Mouse (Mus musculus): ENCODE data around the gene Ptprq. TPM values are rescaled to one million over a fixed set of nuclear protein-coding genes. Genes with fewer than 3 reads are reported as not detected.
A peak's percentile ranks its signal among the peaks of the same experiment; 100 is the strongest.

Gene Ptprq
- total and polyA plus RNA-seq, 2 experiments from 2014 or later, result 0.11 TPM; not detected in 1

DNA sequence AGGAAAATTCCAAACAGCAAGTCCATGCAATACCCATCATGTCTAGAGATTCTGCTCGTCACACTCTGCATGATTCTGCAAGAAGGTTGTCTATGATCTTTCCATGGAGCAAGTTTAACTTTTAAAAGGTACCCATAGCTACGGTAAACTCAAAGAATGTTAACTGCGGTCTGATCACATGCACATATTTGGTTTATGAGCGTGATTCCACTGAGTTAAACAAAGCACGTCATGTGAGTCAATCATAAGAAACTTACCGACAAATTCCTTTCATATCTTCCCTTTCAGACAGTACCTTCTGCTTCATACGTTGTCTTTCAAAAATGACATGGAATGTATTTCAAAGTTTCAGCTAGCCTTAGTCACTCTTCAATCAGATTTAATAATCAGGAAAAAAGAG, 217.7 kb downstream of the Ptprq start:
- Histone ChIP-seq H3K9me3 (replicated peaks; ENCODE audit: control insufficient read depth, low read length) (no peaks in the 10 kb centered on the region), H3K27ac (ENCODE audit: low read depth) (no peak overlapping the region), H3K36me3 (replicated peaks; ENCODE audit: control insufficient read depth, insufficient read depth, low read length) (no peaks in the 10 kb centered on the region), H3K4me1 (ENCODE audit: control insufficient read depth, insufficient read depth) (peaks cover 8% of the 10 kb centered on the region), H3K27me3 (ENCODE audit: control insufficient read depth, insufficient read depth, low read length) (no peaks in the 10 kb centered on the region), H3K9ac (replicated peaks; ENCODE audit: low read depth, low read length) (no peak overlapping the region), H3K4me3 (ENCODE audit: low read depth, low read length) (no peak overlapping the region), H3K4me2 (ENCODE audit: low read depth, low read length) (no peak overlapping the region)
- ATAC-seq (ENCODE audit: insufficient read depth, low read depth), result no peak
- no peak for DNase-seq (ENCODE audit: low spot score)
- WGBS, result 87% methylated on average over 7 of the region's 7 CpGs
- TF ChIP-seq CTCF (IDR thresholded peaks at IDR 0.05; ENCODE audit: low read depth) (no peak), EP300 (IDR thresholded peaks at IDR 0.05; ENCODE audit: low read depth) (no peak)

DNA sequence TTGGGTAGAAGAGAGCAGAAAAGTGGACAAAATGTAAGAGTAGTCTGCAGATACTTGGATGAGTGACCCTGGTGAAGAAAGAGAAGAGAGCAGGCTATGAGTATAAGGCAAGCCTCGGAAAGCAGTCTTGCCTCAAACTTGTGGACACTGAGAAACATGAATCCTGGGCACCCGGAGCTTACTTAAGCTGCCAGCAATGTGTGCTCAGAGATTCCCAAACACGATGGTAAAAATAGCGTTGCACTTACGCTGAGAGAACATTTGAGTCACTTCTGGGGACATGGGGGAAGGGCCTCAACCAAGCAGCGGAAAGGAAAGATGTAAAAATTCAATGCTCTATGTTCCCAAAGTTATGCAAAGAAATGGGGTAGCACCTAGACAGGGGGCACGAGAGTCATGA, 220.2 kb downstream of the Ptprq start:
- Histone ChIP-seq H3K4me1 (ENCODE audit: control insufficient read depth, insufficient read depth) (peaks cover 8% of the 10 kb centered on the region), H3K27me3 (ENCODE audit: control insufficient read depth, insufficient read depth, low read length) (no peaks in the 10 kb centered on the region), H3K9ac (replicated peaks; ENCODE audit: low read depth, low read length) (no peak overlapping the region), H3K4me3 (ENCODE audit: low read depth, low read length) (no peak overlapping the region), H3K4me2 (ENCODE audit: low read depth, low read length) (no peak overlapping the region), H3K27ac (ENCODE audit: low read depth) (peak overlapping the region; percentile 89), H3K36me3 (replicated peaks; ENCODE audit: control insufficient read depth, insufficient read depth, low read length) (no peaks in the 10 kb centered on the region), H3K9me3 (replicated peaks; ENCODE audit: control insufficient read depth, low read length) (no peaks in the 10 kb centered on the region)
- DNase-seq (ENCODE audit: low spot score) (peak; percentile 81), ATAC-seq (ENCODE audit: insufficient read depth, low read depth) (peak; percentile 93)
- WGBS, result 34% methylated on average over 7 of the region's 7 CpGs
- TF ChIP-seq EP300 (IDR thresholded peaks at IDR 0.05; ENCODE audit: low read depth) (peak; percentile 50; the same call in 1 of the 2 replicates), CTCF (IDR thresholded peaks at IDR 0.05; ENCODE audit: low read depth) (no peak)

DNA sequence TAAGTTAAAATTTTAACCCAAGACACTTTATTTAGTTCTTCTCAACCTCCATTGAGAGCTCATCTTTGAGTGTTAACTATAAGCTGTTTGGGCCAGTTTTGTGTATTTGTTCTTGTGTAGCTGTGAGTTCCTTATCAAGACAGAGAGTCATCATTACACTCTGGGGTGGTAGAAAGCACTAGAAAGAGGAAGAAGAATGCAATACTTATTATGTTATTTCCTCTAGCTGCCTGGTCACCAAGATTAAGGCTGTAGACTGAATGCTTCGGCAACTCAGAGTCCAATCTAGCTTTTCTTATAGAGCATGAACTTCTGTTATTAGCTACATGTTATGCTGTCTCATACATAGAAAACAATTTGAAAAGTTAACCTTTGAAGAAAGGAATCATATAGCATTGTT, 223.4 kb downstream of the Ptprq start:
- DNase-seq (ENCODE audit: low spot score) (no peak), ATAC-seq (ENCODE audit: insufficient read depth, low read depth) (no peak)
- WGBS, result 67% methylated on average over 1 of the region's 1 CpGs
- peaks cover 8% of the 10 kb centered on the region; the same call in 1 of the 2 replicates for H3K4me1 ChIP-seq (ENCODE audit: control insufficient read depth, insufficient read depth)
- TF ChIP-seq EP300 (IDR thresholded peaks at IDR 0.05; ENCODE audit: low read depth), result no peak
- no peak for TF ChIP-seq CTCF (IDR thresholded peaks at IDR 0.05; ENCODE audit: low read depth)
- no peaks in the 10 kb centered on the region for H3K27me3 ChIP-seq (ENCODE audit: control insufficient read depth, insufficient read depth, low read length)
- H3K9me3 ChIP-seq (replicated peaks; ENCODE audit: control insufficient read depth, low read length), result no peaks in the 10 kb centered on the region
- H3K27ac ChIP-seq (ENCODE audit: low read depth), result no peak overlapping the region
- no peak overlapping the region for H3K4me3 ChIP-seq (ENCODE audit: low read depth, low read length)
- H3K9ac ChIP-seq (replicated peaks; ENCODE audit: low read depth, low read length), result no peak overlapping the region
- no peaks in the 10 kb centered on the region for H3K36me3 ChIP-seq (replicated peaks; ENCODE audit: control insufficient read depth, insufficient read depth, low read length)
- H3K4me2 ChIP-seq (ENCODE audit: low read depth, low read length), result no peak overlapping the region

DNA sequence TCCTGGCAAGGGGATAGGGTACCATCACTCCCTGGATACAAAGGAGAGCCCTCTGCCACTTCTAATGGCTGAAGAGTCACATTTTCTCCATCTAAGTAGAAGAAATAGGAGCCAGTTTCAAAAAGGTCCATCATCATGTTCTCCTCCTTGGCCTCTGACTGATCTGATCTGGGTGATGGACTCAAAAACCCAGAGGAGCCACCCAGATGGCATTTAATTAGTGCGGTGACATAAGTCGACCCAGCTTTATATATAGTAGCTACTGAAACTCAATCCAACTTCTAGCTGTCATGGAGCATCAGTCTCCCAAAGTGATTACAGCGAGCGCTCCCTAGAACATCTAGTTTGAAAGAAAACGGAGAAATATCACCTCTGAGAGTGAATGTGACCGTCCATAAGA, 225.3 kb downstream of the Ptprq start, which contains the start of gene Myf6:
Gene Myf6, minus strand, starts transcription at position 170 of the 400 bp plus-strand sequence.
- TF ChIP-seq EP300 (IDR thresholded peaks at IDR 0.05; ENCODE audit: low read depth), result no peak
- TF ChIP-seq CTCF (IDR thresholded peaks at IDR 0.05; ENCODE audit: low read depth), result no peak
- Histone ChIP-seq H3K27me3 (ENCODE audit: control insufficient read depth, insufficient read depth, low read length) (no peaks in the 10 kb centered on the region), H3K9ac (replicated peaks; ENCODE audit: low read depth, low read length) (no peak within 1 kb of the TSS), H3K4me1 (ENCODE audit: control insufficient read depth, insufficient read depth) (peaks cover 8% of the 10 kb centered on the region; the same call in 1 of the 2 replicates), H3K4me3 (ENCODE audit: low read depth, low read length) (peak within 1 kb of the TSS; percentile 39; the same call in 1 of the 2 replicates), H3K36me3 (replicated peaks; ENCODE audit: control insufficient read depth, insufficient read depth, low read length) (no peaks in the 10 kb centered on the region), H3K4me2 (ENCODE audit: low read depth, low read length) (peak within 1 kb of the TSS; percentile 63), H3K27ac (ENCODE audit: low read depth) (no peak within 1 kb of the TSS), H3K9me3 (replicated peaks; ENCODE audit: control insufficient read depth, low read length) (no peaks in the 10 kb centered on the region)
- ATAC-seq (ENCODE audit: insufficient read depth, low read depth) (no peak), DNase-seq (ENCODE audit: low spot score) (no peak)
- WGBS, result 89% methylated on average over 6 of the region's 6 CpGs

DNA sequence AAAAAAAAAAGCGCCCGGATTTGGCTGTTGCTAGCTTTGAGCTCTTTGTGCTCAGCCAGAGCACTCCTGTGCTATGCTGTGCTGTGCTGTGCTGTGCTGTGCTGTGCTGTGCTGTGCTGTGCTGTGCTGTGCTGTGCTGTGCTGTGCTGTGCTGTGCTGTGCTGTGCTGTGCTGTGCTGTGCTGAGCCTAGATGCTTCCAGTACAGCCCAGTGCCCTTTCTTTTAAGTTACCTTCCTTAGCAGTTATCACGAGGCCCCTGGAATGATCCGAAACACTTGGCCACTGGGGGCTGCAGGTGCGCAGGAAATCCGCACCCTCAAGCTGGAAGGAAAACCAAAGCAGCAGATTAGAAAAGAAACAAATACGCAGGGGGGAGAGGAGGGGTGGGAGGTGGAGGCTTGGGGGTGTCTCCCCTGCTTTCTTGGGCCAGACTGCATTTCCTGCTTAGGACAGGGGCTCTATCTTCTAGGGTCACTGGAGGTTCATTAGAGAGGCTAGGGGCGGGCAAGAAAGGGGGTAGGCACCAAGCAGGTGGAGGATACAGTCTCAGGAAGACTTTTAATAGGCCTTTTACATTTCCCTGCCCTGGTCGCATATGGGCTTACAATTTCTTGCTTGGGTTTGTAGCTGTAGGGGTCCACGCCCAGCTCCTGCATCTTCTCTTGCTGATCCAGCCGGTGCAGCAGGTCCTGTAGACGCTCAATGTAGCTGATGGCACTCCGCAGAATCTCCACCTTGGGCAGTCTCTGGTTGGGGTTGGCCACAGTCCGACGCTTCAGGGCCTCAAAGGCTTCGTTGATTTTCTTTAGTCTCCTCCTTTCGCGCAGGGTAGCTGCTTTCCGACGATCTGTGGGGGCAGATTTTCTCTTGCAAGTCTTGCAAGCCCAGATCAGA, 226.0 kb downstream of the Ptprq start:
- Histone ChIP-seq H3K27ac (ENCODE audit: low read depth) (no peak overlapping the region), H3K9ac (replicated peaks; ENCODE audit: low read depth, low read length) (peak overlapping the region; percentile 53; the same call in 1 of the 2 replicates), H3K9me3 (replicated peaks; ENCODE audit: control insufficient read depth, low read length) (no peaks in the 10 kb centered on the region), H3K27me3 (ENCODE audit: control insufficient read depth, insufficient read depth, low read length) (no peaks in the 10 kb centered on the region), H3K4me2 (ENCODE audit: low read depth, low read length) (peak overlapping the region; percentile 63), H3K36me3 (replicated peaks; ENCODE audit: control insufficient read depth, insufficient read depth, low read length) (no peaks in the 10 kb centered on the region), H3K4me3 (ENCODE audit: low read depth, low read length) (peak overlapping the region; percentile 39), H3K4me1 (ENCODE audit: control insufficient read depth, insufficient read depth) (0 out of 2 replicates have a peak, but pooled peaks cover under 1% of the 10 kb centered on the region)
- TF ChIP-seq EP300 (IDR thresholded peaks at IDR 0.05; ENCODE audit: low read depth), result no peak
- no peak for TF ChIP-seq CTCF (IDR thresholded peaks at IDR 0.05; ENCODE audit: low read depth)
- DNase-seq (ENCODE audit: low spot score) (no peak), ATAC-seq (ENCODE audit: insufficient read depth, low read depth) (no peak)
- WGBS, result 51% methylated on average over 20 of the region's 20 CpGs
